Mouse (Mus musculus) cerebellum, adult 2 months (tissue): ENCODE results near the gene Zfp747.

Source experiments
- CTCF ChIP-seq: fragments of 200-500 bp; IDR thresholded peaks from 2 replicates; pipeline ENCODE4 v1.5.1; 2011; ENCODE audit warnings: low read depth, mild to moderate bottlenecking, control low read depth, low read length, moderate library complexity, borderline replicate concordance; ENCODE audit not compliant: insufficient read depth
- POLR2A ChIP-seq: fragments of 200-500 bp; IDR thresholded peaks from 2 replicates; pipeline ENCODE4 v1.6.1; 2011; ENCODE audit warnings: low read length, control low read depth, borderline replicate concordance; ENCODE audit not compliant: insufficient read depth

DNA sequence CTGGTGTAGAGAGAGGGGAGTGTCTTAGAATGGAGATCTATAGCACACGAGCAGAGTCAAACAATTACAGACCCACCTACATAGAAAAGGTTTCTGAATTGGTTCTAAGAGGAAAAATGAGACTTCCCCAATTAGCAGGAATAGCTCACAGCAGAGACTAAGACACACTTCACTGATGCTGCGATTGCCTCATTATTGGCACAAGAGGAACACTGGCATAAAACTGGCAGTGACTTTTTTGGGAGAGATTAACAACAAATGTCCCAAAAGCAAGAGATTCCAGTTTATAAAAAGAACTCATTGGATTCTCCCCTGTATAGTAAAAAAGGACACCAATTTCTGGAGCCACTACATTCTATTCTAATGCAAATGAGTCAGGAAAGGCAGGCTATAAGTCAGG, 18.0 kb downstream of the Zfp747 start:
- TF ChIP-seq POLR2A (no peak), CTCF (no peak)
